Mouse (Mus musculus) cerebellum, postnatal 10 days (tissue): ENCODE measurements around the gene Kdm2a.

Source experiments
- DNase-seq, 2 experiments: peaks; one replicate each; pipeline ENCODE4 v3.0.0; 2021; ENCODE audit warnings: mixed read lengths in 2 of 2

Gene Kdm2a

DNA sequence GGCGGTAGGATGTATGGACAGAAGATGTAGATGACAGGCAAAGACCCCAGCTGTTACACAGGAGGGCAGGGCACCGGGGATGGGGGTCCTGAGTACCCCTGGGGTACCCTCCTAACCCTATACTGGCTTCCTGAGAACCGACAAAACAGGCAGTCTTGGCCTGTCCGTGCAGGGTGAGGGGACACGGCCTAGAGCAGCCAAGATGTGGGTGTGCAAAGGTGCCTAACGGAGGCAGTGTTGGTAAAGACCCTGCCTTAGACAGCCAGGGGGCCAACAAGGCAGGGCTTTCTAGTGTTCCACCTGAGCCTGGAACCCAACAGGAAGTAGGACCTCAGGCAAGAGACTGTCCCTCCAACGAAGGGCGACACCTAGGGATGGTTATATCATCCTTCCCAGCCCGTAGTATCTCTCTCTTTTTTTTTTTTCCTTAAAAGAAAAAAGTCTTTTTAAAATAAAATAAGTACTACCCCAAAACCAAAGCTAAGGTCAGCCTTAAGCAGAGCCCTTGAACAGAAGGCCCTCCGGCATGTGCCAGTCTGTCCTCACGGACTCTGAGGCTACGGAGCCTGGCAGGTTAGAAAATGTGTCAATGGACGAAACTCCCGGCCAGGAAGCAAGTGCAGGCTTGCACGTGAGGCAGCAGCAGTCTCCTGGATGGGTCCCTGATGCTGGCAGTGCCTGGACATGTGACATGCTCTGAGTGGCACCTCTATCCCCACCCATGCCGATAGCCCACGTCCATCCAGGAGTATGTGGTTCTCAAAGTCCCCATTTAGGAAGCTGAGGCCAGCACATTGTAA is 99.6 kb downstream of the Kdm2a start:
- peak in 1 of 2 experiments; percentile 38 for DNase-seq

DNA sequence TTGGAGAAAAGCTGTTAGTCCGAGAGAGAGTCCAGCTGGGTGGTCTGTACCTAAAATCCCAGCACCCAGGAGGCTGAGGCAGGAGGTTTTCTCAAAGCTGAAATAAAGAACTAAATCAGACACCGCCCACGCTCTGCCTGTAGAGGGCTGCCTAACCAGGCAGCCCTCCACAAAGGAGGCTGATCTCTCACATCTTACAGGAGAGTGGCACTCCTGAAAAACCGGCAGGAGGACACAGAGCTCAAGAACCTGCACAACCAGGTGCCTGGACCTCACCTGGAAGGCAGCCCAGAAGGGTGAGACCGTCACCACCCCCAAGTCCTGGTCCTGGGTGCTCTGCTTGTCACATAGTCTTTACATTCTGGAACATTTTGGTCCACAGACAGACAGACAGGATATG is 100.2 kb downstream of the Kdm2a start:
- DNase-seq: peak in 1 of 2 experiments; percentile 13

DNA sequence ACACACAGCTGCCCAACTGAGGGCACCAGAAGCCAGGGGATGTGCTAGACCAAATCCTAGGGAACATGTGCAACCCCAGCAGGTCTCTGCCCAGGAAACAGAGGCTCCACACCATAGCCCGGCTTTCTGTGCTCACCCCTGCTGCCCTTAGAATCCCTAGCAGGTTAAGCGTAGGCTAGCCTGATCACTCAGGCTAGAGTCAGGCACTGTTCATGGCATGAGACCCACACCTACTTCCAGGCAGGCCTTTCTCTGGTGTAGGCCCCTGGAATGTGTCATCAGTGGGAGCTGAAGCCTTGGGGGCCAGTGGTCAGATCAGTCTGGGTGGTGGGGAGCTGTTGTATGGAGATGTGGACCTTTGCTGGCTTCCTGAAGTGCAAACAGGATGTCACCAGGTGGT is 101.5 kb downstream of the Kdm2a start:
- DNase-seq: no peak

DNA sequence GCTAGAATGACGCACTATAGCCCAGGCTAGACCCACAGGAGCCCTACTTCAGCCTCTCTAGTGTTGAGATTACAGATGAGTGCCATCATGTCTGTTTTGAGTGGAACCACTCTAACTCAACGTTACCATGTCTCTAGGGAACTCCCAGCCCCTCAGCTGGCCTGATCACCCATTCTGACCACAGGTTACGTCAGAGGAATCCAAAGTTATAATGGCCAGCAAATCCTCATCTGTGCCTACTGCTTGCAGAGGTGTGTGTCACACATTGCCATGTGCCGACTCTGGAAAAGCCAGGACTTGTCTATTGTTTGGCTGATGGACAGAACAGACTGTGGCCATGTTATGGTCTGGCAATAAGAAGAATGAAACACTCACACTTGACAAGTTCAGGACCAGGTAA is 102.7 kb downstream of the Kdm2a start:
- DNase-seq: peak in 1 of 2 experiments; percentile 1

DNA sequence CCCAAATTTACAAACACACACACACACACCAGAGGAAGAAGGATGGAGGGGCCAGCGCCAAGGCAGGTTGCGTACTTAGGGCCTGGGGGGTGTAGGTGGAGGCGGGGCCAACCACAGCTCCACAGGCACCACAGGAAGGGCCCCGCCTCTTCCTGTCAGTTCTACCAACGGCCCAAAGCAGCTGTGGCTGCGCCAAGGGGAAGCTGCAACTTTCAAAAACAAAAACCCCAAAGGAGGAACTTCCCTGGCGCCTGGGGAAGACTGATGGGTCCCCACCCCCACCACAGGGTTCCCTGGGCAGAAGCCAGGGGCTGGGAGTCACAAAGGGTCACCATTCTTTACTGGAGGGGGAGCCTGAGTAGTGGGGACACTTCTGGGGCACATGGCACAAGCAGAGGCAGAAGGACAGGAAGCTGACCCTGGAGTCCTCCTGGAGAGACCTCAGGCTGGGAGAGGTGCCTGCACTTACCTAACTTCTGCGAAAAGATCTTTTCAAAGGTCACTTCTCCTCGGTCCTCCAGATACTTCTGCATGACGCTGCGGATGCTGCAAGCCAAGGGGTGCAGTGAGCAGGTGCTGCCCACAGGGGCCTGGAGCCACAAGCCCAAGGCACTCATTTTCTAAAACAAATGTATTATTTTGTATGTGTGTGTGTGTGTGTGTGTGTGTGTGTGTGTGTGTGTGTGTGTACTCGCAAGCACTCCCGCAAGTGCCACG is 103.5 kb downstream of the Kdm2a start:
- peak in 1 of 2 experiments; percentile 35 for DNase-seq

DNA sequence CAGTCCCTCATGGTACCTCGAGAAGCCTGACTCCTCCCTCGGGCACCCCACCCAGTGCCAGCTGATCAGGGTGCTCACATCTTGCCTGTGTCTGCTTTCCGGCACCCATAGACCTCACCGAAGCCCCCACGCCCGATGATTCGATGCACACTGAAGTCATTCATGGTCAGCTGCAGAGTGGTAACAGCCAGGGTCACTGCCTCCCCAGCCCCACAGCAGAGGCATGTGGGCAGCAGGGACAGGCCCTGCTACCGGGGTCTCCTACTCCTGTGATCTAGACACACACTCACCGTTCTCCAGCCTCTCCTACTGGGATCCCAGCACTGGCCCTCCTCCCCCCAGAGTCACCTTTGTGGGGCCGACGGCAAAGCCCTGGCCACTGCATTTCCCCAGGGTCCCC is 106.9 kb downstream of the Kdm2a start:
- DNase-seq: no peak

DNA sequence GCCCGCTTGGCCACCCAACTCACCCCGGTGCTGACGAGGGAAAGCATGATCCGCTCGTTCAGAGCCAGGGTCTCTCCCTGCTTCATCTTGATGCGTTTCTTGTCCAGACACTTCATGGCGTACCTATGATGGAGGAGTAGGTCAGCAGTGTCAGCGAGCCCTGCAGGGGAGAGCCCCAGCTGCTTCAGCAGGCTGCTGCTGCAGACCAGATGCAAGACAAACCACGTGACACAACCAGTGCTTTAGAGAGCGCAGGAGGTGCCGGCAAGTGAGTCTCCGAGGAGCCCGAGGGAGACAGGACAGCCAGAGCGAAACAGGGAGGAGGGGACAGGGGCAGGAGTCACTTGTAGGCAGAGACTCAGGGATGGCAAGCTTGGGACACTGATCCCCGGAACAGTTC is 107.3 kb downstream of the Kdm2a start:
- DNase-seq: no peak

DNA sequence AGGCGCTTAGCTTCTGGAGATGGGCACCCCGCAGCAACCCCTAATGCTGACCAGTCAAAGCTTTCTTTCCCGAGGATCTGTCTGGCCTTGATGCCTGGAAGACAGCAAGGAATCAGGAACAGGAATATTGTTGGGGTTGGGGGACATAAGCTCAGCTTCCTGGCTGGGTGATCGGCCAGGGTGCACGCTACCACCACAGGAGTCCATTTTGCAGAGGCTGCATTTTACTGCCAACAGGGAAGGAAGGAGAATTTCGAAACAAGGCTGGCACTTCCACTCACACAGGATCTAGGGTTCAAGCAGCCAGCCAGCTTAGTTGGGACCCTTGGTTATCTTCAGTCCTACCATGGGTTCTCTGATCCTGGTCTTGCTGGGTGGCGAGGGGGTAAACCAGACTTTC is 114.4 kb downstream of the Kdm2a start:
- DNase-seq: peak in 1 of 2 experiments; percentile 47

DNA sequence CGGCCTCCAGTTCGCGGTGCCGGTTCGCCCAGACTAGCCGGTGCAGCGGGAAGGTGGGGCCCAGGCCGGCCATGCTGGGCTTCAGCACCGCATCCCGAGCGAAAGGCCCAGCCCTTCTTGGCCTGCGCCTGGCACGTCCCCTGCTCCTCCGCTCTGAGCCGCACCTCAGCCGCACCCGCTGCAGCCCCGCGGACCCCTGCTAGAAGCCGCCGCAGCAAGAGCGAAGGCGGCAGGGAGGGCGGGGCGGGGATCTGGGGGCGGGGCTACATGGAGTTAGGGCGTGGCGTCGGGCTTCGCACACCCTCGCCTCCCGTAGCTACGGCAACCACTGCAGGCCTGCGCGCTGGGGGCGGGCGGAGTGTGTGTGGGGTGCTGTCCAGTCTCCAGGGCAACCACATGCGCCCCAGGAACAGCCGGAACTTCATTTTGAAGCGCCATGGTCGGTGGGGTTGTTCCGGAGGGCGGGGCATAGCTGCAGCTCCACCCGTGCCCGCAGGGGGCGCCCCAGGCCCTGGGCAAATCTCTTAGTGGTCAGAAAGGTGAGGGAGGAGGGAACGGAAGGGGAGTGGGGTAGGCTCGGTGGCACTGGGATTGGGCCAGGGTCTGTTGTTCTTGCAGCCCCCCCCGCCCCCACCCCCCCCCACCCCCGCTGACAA is 115.1 kb downstream of the Kdm2a start, which contains the start of gene Ankrd13d:
Gene Ankrd13d (minus strand): TSS at position 240 of the 656 bp plus-strand sequence.
- DNase-seq: peak; percentile 88 to 94

DNA sequence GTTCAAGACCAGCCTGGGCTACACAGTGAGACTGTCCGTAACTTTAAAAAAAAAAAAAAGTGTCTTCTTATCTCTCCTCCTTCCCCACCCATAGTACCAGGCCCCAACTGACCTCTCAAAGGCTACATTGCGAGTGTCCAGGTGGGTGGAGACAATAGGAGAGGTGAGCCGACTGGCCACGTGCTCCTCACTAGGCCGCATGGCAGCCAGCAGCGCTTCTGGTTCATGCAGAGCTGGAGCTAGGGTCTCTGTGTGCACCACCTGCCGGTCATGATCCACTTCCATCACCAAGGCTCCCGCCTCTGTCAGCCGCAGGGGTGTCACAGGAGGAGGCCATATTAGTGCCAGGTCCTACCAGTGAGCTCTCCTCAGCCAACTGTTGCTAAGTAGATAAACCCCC is 117.7 kb downstream of the Kdm2a start:
- no peak for DNase-seq

DNA sequence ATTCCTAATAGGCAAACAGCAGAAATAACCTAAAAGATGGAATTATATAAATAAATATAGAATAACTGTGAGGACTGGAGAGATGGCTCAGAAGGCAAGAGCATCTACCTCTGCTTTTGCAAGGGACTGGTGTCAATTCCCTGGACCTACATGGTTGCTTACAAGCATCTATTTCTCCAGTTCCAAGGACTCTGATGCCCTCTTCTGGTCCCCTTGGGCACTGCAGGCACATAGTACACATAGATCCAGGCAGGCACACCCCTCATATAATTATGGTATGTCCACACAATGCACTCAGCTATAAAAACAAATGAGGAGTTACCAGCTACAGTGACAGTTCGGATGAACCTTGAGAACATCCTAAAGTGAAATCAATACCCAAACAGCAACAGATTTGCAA is 118.6 kb downstream of the Kdm2a start:
- peak; percentile 44 to 57 for DNase-seq

DNA sequence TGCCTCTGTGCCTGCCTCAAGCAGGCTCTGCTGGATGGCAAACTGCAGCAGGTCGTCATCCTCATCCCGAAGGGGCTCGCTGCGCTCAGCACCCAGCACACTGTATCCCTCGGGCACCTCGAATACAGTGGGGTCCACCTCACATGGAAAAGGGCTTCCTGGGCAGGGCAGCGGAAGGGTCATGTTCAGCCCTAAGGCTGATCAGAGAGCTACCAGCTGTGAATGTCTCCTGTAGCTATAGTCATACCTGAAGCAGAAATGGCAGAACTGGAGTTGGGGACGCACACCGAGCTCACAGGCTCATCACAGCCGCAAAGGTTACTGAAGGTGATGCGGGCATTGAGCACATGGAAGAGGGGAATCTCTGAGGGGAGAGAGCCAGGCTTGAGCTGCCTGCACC is 127.1 kb downstream of the Kdm2a start:
- no peak for DNase-seq

DNA sequence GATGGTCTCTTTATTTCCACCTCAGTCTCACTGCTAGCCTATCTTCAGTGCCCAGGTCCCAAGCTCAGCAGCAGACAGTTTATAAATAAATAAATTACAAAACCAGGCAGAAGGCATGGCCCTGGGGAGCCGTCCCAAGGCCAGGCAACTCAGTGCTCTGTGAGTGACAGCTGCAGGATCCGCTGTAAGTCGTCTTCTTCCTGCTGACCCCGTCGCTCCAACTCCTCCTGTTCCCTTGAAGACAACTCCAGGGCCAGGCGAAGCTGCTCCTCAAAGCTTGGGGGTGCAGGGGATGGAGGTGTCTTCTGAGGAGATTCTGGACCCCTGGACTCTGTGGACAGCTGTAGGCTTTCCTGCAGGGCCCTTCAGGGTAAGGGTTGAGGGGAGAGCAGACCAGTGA is 127.9 kb downstream of the Kdm2a start:
- no peak for DNase-seq

DNA sequence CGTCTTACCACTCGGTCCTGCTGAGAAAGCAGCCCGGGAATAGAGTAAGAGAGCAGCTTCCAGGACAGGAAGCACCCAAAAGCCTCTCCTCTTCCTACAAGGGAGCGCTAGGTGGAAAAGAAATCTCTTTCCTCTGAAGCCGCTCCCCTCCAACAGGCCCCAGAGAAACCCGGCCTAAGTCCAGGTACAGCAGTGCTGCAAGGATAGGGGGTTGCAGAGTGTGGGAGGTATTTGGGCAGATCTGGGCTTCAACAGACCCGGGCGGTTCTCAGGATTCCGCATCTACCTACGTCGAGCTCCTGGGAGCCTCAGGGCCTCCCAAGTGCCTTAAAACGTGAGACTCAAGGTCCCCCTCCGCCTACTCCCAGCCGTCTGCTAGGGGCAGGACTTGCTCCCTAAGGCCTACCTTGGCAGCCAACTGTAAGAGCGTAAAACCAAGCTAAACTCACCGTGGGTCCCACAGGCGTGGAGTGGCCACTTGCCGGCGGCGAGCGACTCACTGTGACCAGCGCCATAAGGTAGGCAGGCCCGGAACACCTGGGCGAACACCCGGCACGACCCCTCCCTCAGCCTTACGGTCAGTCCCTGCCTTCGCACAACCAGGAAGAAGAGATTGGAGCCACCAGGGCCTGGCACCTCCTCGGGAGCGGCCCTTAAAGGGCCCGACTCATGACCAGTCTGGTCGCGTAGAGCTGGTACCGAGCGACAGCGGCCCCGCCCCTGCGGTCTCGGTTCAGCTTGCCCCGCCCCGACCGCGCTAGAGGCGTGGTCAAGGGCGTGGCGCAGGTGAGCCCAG is 129.3 kb downstream of the Kdm2a start, which contains the start of gene Ssh3:
Gene Ssh3 (minus strand): TSS at position 615 of the 796 bp plus-strand sequence.
- peak; percentile 69 to 75 for DNase-seq

DNA sequence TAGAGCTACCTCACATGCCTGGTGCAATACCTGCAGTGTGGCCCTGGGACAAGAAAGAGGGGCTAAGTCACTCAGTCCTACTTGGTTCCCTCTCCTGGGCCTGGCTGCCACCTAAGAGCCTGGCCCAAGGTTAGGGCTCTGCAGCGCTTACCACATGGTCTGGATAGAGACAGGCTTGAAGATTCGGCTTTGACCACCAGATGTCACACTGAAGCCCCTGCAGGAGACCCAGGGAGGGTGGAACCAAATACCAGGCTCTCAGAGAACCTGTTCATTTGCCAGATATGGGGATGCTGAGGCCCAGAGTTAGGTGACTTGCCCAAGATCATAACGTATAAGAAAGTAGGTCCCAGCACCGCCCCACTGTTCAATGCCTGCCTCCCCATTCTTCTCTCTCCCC is 132.1 kb downstream of the Kdm2a start:
- peak; percentile 55 to 59 for DNase-seq
